Mouse (Mus musculus) bone marrow macrophage, adult 2 months (primary cell): ENCODE measurements around the gene Ttc33. TPM values are rescaled to one million over a fixed set of nuclear protein-coding genes. Genes with fewer than 3 reads are reported as not detected.

Experiments
- H3K27ac ChIP-seq: 2 replicates; pipeline ENCODE4 v1.5.1; 2012; ENCODE audit warnings: low read depth, low read length; ENCODE audit not compliant: insufficient read depth
- H3K4me1 ChIP-seq: 2 replicates; pipeline ENCODE4 v1.6.1; 2012; ENCODE audit warnings: low read length; ENCODE audit not compliant: control insufficient read depth, insufficient read depth
- H3K4me3 ChIP-seq: 2 replicates; pipeline ENCODE4 v1.5.1; 2012; ENCODE audit warnings: mild to moderate bottlenecking, low read length, moderate library complexity; ENCODE audit not compliant: insufficient read depth
- CTCF ChIP-seq: IDR thresholded peaks from 2 replicates; pipeline ENCODE4 v1.5.1; 2012; ENCODE audit warnings: low read depth, mild to moderate bottlenecking, low read length, moderate library complexity
- POLR2A ChIP-seq: IDR thresholded peaks from 2 replicates; pipeline ENCODE4 v1.6.1; 2012; ENCODE audit warnings: mild to moderate bottlenecking, low read depth, low read length, borderline replicate concordance
- polyA plus RNA-seq: library from polyadenylated mRNA; stranded (reverse); fragments of >200 nt; gene quantifications from 2 replicates; pipeline ENCODE4 v1.2.4, GENCODE M21; 2012; ENCODE audit not compliant: missing spikeins, insufficient read depth, insufficient read length

Ttc33 gene
- 40.7 and 44.6 TPM in 2 replicates for polyA plus RNA-seq

DNA sequence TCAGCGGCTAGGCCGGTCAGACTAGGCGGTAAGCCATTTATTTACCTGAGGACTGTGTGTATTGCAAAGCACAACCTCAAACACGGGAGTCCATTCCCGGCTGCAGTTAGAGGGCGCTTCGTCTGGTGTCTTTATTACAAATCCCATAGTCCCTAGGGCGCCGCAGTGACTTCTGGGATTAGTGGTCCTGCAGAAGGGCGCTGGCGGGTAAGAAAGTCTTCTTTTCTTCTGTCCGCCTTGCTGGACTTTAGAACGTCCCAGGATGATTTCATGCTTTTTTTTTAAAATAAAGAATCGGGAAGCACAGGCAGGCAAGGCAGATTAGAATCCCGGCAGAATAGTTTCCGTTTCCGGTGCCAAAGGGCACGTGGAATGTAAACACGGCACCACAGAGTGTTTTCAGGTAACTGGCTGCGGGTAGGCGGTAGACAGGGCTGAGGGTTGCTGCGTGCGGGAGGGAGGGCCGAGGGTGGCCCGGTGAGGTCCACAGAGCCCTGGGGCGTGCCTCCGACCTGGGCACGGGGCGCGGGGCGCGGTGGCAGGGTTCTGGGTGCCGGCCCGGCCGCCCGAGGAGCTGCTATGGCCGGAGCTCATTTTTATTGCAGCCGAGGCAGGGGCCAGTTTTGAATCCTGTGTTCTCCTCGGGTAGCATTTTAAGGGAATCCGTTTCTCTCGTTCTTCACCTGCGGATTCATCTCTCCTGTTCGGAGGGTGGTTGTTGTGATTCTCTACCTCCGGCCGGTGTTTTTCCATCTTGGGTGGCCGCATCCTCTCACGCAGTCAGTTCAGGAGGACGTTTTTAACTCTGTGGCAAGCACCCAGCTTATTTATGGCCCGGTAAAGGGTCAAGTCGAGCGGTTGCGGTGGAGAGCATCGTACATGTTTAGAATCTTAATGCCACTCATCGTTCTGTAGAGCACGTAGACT is at the start of gene Ttc33:
Gene Ttc33 (plus strand): TSS at position 160 of the 927 bp plus-strand sequence.
- H3K4me1 ChIP-seq: peaks cover 19% of the 10 kb centered on the region

GRCm38 (mm10) chr15:5138021-5138856 is 47.1 kb upstream of the Ttc33 start:
- Histone ChIP-seq H3K4me3 (no peak overlapping the region), H3K4me1 (peaks cover 26% of the 10 kb centered on the region), H3K27ac (no peak overlapping the region)
- TF ChIP-seq POLR2A: no peak
- no peak for TF ChIP-seq CTCF

More for the DNA sequence above, at the start of gene Ttc33:
- peak within 1 kb of the TSS; percentile 99 for H3K4me3 ChIP-seq
- peak within 1 kb of the TSS; percentile 95 for H3K27ac ChIP-seq
- TF ChIP-seq POLR2A (no peak), CTCF (no peak)

DNA sequence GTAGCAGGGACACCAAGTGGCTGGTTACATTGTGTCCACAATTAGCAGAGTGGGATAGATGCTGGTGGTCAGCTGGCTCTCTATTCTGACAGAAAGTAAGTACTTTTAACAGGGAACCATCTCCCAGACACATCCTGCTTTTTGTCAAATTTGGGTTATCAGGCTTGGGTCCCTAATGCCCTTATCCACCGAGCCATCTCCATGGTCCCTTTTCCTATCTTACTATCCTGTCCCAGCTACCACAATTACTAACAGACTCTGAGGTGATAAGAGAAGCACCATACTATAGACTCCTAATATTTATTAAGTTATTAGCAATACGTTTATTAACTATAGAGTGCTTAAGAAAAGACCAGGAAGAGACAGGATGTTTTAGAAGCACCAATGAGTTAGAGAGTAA is 46.0 kb upstream of the Ttc33 start:
- TF ChIP-seq POLR2A (no peak), CTCF (no peak)
- Histone ChIP-seq H3K4me3 (no peak overlapping the region), H3K27ac (no peak overlapping the region), H3K4me1 (peaks cover 19% of the 10 kb centered on the region)

DNA sequence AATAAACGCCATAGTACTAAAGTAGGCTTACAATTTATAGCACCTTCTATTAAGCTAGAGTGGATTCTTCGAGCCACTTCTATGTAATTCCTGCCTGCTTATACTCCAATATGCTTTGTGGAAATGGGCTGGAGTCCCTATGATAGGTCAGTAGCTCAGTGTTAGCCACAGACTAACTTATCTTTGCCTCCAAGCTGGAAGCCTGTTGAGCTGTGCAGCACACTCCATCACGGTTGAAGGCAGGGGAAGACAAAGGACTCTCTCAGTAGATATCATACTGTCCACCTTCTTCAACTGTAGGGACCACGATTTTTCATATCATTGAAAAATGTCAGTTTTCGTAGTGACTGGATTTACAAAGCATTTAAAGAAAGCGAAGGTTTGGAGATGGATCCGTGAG is 45.5 kb upstream of the Ttc33 start:
- Histone ChIP-seq H3K4me1 (peaks cover 15% of the 10 kb centered on the region), H3K4me3 (no peak overlapping the region), H3K27ac (no peak overlapping the region)
- TF ChIP-seq CTCF (no peak), POLR2A (no peak)

- H3K4me3 ChIP-seq: no peak overlapping the region
- TF ChIP-seq POLR2A: no peak
- no peak for TF ChIP-seq CTCF
- no peak overlapping the region for H3K27ac ChIP-seq
- H3K4me1 ChIP-seq: peaks cover 16% of the 10 kb centered on the region
These were observed 45.0 kb upstream of the Ttc33 start for GRCm38 (mm10) chr15:5140357-5140756.

GRCm38 (mm10) chr15:5142047-5142446 is 43.3 kb upstream of the Ttc33 start:
- peaks cover 14% of the 10 kb centered on the region for H3K4me1 ChIP-seq
- H3K27ac ChIP-seq: no peak overlapping the region
- TF ChIP-seq CTCF (no peak), POLR2A (no peak)
- no peak overlapping the region for H3K4me3 ChIP-seq

GRCm38 (mm10) chr15:5142714-5143113 is 42.6 kb upstream of the Ttc33 start:
- no peak overlapping the region for H3K4me3 ChIP-seq
- TF ChIP-seq CTCF: no peak
- no peak for TF ChIP-seq POLR2A
- H3K27ac ChIP-seq: no peak overlapping the region
- peaks cover 14% of the 10 kb centered on the region for H3K4me1 ChIP-seq

DNA sequence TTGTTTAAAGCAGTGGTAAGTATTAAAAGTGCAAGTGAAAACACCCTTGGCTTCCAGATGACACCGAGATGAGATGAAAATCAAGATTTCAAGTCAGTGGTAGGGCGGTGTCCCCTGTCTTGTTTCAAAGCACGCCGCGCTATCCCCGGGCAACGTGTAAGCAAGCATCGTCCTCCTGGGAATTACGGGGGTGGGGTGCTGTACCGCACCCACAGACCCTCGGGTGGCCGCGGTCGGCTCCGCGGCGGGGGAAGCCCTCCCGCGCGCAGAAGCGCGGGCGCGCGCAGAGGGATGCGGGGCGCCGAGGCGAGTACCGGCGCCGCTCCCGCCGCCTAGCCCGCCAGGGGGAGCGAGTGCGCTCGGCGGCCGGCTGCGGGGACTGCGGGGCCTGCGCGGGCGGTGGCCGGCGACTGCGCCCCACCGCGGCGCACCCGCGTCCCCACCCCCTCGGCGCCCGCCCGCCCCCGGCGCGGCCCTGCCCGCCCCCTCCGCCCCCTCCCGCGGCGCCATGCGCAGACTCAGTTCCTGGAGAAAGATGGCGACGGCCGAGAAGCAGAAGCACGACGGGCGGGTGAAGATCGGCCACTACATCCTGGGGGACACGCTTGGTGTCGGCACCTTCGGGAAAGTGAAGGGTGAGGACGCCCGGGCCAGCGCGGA is 41.8 kb upstream of the Ttc33 start, which contains the start of gene Prkaa1:
Gene Prkaa1 (plus strand): TSS at position 501 of the 660 bp plus-strand sequence.
- peak within 1 kb of the TSS; percentile 53 for H3K27ac ChIP-seq
- TF ChIP-seq POLR2A (no peak), CTCF (no peak)
- peak within 1 kb of the TSS; percentile 95 for H3K4me3 ChIP-seq
- H3K4me1 ChIP-seq: peaks cover 14% of the 10 kb centered on the region
